Mouse (Mus musculus) granulocyte monocyte progenitor cell, adult 5-6 weeks (primary cell): ENCODE results near the gene Psma5. TPM values are rescaled to one million over a fixed set of nuclear protein-coding genes. Genes with fewer than 3 reads are reported as not detected.

Experiments used
- total RNA-seq, 2 experiments: library from RNA; stranded (forward) in 1 of 2; stranded (reverse) in 1 of 2; fragments of 200-712, 200-1000 nt in 1 of 2; fragments of >200 nt in 1 of 2; fragmentation: Nextera tagmentation in 1 of 2; gene quantifications; 2 replicates each; pipeline ENCODE4 v1.2.3; 2014 to 2017

Psma5 gene
- total RNA-seq, 2 experiments from 2014 or later: 264 to 273 TPM

Other genes with a start within 250 kb of the Psma5 start
- 1,142 and 1,261 TPM in 2 replicates for gene Gstm1, start 239.0 kb upstream of the Psma5 start, total RNA-seq (2014; fragmentation: Nextera tagmentation)
- gene Gstm1, start 239.0 kb upstream of the Psma5 start, total RNA-seq (2017): 468 and 672 TPM in 2 replicates
- 21.7 and 31.2 TPM in 2 replicates for gene Gstm4, start 212.0 kb upstream of the Psma5 start, total RNA-seq (2014; fragmentation: Nextera tagmentation)
- 16.3 and 35.5 TPM in 2 replicates for gene Gstm4, start 212.0 kb upstream of the Psma5 start, total RNA-seq (2017)
- gene Ampd2, start 170.3 kb upstream of the Psma5 start, total RNA-seq (2014; fragmentation: Nextera tagmentation): 126 and 158 TPM in 2 replicates
- gene Ampd2, start 170.3 kb upstream of the Psma5 start, total RNA-seq (2017): 54.6 and 69.6 TPM in 2 replicates
- 1.9 and 2.2 TPM in 2 replicates for gene Gnat2, start 164.1 kb upstream of the Psma5 start, total RNA-seq (2014; fragmentation: Nextera tagmentation)
- 2.5 TPM in 1 of 2 replicates, not detected in the other for gene Gnat2, start 164.1 kb upstream of the Psma5 start, total RNA-seq (2017)
- 82.3 and 93.1 TPM in 2 replicates for gene Gnai3, start 110.8 kb upstream of the Psma5 start, total RNA-seq (2014; fragmentation: Nextera tagmentation)
- 139 and 189 TPM in 2 replicates for gene Gnai3, start 110.8 kb upstream of the Psma5 start, total RNA-seq (2017)
- gene Gpr61, start 102.0 kb upstream of the Psma5 start, total RNA-seq (2014; fragmentation: Nextera tagmentation): not detected in 2 replicates
- not detected in 2 replicates for gene Gpr61, start 102.0 kb upstream of the Psma5 start, total RNA-seq (2017)
- 1.9 and 4.4 TPM in 2 replicates for gene Amigo1, start 70.6 kb upstream of the Psma5 start, total RNA-seq (2014; fragmentation: Nextera tagmentation)
- gene Amigo1, start 70.6 kb upstream of the Psma5 start, total RNA-seq (2017): 2.0 and 3.4 TPM in 2 replicates
- gene Cyb561d1, start 55.7 kb upstream of the Psma5 start, total RNA-seq (2014; fragmentation: Nextera tagmentation): 5.0 and 5.8 TPM in 2 replicates
- gene Cyb561d1, start 55.7 kb upstream of the Psma5 start, total RNA-seq (2017): 3.5 and 3.9 TPM in 2 replicates
- gene Atxn7l2, start 46.0 kb upstream of the Psma5 start, total RNA-seq (2014; fragmentation: Nextera tagmentation): 6.7 and 6.8 TPM in 2 replicates
- gene Atxn7l2, start 46.0 kb upstream of the Psma5 start, total RNA-seq (2017): 1.1 and 1.5 TPM in 2 replicates
- not detected in 2 replicates for gene Sypl2, start 30.3 kb upstream of the Psma5 start, total RNA-seq (2014; fragmentation: Nextera tagmentation)
- not detected in 2 replicates for gene Sypl2, start 30.3 kb upstream of the Psma5 start, total RNA-seq (2017)
- gene Sort1, start 27.2 kb downstream of the Psma5 start, total RNA-seq (2014; fragmentation: Nextera tagmentation): 55.1 and 58.8 TPM in 2 replicates
- 45.6 and 50.2 TPM in 2 replicates for gene Sort1, start 27.2 kb downstream of the Psma5 start, total RNA-seq (2017)
- not detected in 2 replicates for gene Mybphl, start 108.0 kb downstream of the Psma5 start, total RNA-seq (2014; fragmentation: Nextera tagmentation)
- not detected in 2 replicates for gene Mybphl, start 108.0 kb downstream of the Psma5 start, total RNA-seq (2017)
- gene Psrc1, start 126.9 kb downstream of the Psma5 start, total RNA-seq (2014; fragmentation: Nextera tagmentation): 11.6 and 14.3 TPM in 2 replicates
- 12.9 and 16.2 TPM in 2 replicates for gene Psrc1, start 126.9 kb downstream of the Psma5 start, total RNA-seq (2017)
- 0.58 and 2.5 TPM in 2 replicates for gene Celsr2, start 158.6 kb downstream of the Psma5 start, total RNA-seq (2014; fragmentation: Nextera tagmentation)
- gene Celsr2, start 158.6 kb downstream of the Psma5 start, total RNA-seq (2017): 0.04 and 0.15 TPM in 2 replicates
- 30.9 and 36.2 TPM in 2 replicates for gene Sars, start 188.3 kb downstream of the Psma5 start, total RNA-seq (2014; fragmentation: Nextera tagmentation)
- 196 and 259 TPM in 2 replicates for gene Sars, start 188.3 kb downstream of the Psma5 start, total RNA-seq (2017)